Mouse (Mus musculus): ENCODE measurements around the gene Loxl4.

The Loxl4 gene

DNA sequence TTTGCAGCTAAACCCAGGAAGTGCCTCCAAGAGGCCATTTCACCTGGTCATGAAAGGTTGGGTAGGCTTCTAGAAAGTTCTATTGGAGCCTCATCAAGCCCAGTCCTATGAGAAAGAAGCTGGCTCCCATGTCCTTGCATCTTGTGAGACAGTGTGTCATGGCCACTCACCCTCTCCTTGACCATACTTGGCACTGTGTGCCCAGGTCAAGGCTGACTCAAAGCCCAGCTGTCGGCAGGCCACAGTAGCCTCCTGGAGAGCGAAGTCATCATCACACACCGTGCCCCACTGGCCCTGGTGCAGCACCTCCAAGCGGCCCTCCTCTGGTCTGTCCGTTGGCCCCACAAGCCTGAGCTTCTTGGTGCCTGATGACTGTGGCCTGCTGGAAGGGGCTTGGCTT, 4.5 kb downstream of the Loxl4 start:
- DNase-seq: no peak

DNA sequence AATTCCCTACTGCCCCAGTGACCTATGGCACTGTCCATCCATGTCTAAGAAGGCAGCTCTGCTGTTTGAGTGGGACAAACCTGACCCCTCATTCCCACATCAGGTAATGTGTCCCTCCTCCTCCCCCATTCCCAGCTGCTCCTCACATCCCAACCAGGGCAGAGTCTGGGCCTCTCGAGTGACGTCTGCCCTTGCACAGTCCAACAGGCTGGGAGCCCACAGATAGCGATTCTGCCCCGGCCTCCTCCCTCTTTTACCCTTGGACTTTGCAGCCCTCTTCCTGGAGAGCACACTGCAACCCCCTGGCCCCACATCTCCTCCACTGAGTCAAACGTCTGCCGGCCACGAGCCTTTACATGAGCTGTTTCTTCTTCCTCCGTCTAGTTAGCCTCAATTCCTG, 10.0 kb downstream of the Loxl4 start:
- DNase-seq: no peak

DNA sequence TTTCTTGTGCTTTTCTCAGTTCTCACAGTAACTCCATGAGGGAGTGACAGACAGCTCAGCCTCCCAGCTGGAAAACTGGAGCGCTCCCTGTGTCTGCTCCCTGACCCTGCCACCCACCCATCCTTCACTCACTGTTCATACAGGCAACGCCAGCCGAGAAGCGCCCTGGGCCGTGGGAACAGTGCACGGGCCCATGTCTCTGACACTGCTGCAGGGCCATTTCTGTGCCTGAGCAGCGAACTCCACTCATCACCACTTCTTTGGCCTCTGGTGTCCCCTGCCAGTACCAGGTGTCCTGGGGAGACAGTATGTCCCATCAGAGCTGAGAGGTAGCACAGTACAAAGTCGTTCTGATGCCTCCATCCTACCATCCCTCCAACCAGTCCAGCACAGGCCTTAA, 10.6 kb downstream of the Loxl4 start:
- DNase-seq: no peak

DNA sequence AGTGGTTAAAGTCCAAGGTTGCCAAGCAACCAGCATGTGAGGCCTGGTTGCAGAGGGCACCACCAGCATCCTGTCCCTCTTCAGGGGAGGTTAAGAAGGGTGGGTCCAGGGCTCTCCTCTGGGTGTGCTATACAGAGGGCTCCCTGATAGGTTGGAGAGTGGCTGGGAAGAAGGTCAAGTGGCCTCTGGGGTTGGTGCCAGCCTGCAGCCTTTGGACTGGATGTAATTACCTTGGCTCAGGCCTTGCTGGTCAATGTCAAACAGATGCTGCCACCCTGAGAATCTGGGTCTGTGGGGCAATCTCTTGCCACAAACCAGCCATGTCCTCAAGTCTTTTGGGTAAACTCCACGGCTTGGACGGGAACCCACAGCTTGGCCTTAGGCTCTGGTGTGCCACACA, 11.2 kb downstream of the Loxl4 start:
- peak; percentile 33 for DNase-seq

DNA sequence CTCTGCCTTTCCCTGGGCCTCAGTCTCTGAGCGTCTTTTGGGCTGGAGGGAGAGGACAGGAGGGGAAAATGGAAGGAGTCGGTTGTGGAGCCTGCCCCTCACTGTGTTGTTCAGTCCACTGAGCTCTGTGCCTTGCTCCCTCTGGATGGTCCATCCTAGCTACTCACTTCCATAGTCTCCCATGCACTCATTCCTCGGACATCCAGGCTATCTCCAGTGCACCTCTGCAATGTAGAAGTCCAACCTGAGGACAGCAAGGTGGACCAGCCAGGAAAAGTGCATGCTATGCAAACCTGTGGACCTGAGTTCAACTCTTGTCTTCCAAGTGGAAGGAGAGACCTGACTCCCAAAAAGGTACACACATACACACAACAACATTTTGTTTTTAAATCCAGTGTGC, 12.0 kb downstream of the Loxl4 start:
- no peak for DNase-seq

DNA sequence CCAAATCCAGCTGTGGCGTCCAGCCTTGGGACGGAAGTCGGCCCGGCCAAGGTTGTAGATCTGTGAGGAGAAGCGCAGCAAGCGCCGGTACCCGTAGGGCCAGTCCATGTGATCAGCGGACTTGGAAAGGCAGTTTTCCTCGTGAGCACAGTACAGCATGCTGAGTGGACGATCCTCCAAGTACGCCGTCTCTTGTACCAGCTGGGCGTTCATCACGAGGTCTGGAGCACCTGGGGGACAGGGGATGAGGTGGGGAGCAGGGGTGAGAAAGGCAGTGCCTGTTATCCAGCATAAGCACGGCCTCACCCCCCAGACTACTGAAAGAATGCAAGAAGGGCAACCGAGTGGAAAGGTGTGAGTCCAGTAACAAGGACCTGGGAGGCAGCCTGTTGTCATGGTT, 12.7 kb downstream of the Loxl4 start:
- no peak for DNase-seq

DNA sequence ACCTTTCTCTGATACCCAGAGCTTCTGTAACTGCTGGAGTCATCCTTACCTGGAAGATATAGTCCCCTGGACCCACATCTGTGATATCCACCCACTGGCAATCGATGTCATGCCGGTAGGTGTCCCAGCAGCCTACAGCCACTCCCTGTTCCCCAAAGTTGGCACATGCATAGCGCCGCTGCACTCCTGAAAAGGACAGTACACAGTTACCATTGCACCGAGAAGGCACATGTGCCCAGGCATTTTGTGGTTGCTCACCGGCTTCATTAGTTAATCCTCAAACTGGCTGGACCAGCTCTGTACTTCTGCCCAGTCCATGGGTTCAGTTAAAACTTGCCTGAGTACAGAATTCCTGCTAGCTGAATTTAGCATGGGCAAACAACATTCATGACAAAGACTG, 14.7 kb downstream of the Loxl4 start:
- no peak for DNase-seq

DNA sequence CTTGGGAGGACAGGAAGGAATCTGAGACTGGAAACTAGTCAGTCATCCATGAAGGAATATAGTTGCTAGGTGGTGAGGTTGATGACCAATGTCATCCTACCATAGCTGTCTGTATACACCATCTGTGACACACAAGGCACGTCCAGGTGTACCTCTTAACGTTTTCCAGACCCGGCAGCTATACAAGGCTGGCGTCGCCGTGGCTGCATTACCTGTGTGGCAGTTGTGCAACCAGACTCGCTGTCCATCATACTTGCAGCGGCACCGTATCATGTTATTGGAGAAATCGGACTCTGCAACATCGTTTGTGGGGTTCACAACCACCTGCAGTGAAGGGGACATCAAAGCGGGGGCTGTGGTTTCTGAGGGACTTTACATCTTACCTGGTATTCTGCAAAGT, 15.3 kb downstream of the Loxl4 start:
- no peak for DNase-seq

DNA sequence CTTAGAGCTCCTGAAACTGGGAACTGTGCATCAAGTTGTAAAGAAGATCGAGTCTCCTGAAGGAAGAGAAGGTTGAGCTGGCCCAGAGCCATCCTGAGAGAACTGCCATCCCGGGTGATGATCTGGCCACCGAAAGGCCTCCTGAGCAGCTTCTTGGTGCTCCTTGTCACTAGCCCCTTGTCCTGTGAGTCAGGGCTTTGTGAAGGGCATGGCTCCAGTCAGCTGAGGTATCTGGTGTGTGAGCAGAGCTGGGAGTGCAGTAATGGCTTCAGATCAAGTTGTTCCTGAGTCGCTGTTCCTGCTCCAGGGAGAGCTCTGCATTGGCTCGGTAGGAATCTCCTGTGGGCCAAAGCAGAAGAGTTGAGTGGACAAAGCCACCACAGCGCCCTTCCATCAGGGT, 17.5 kb downstream of the Loxl4 start:
- DNase-seq: no peak

DNA sequence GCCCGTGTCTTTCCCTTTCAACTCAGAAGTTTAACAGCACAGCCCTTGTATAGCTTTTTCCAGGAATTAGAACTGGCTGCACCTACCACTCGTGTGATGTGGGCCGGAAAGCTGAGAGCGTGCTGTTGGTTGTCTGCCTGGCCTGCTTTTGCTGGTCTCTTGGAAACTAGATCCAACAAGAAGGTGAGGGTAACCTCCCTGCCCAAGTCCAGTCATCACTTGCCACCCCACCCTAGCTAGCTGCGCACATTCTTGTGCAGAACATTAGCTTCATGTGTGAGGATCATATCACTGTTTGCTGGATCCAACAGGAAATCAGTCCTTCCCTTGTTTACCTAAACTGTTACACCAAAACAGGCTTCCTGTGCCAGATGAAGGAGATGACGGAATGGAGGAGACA, 19.2 kb downstream of the Loxl4 start:
- DNase-seq: no peak

DNA sequence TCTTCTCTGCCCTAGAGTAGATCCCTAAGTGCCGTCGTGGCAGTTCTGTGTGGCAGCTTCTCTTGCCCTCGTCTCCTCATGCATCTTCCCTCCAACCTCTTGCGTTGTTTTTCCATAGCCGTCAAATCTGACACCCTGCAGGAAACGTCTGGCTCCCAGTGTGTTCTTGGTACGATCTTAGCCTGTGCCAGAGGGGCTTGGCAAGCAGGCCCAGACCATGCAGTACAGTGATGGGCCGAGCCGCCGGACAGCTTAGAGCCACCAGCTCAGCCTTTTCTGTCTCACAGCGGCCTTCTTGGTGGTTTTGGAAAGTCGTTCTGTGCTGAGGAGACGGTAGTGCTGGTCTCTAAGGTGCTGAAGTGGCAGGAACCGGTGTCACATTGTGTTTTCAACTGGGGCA, 21.1 kb downstream of the Loxl4 start:
- DNase-seq: no peak

DNA sequence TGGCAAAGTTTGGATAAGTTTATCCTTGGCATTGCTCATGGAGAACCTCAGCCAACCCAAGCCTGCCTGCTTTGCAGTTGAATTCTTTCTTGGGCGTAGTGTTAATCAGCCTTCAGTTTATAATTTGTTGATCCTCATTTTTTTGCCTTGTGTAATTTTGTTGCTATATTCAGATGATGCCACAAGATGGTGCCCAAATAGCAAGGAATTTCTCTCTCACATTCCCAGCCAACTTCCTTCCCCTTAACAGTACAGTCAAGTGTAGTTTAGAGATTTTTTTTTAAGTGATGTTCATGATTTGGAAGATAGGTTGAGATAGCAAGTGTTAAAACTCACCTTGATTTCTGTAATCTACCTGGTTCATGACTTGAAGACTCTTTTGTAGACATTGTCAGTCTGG, 23.4 kb downstream of the Loxl4 start:
- DNase-seq: no peak

DNA sequence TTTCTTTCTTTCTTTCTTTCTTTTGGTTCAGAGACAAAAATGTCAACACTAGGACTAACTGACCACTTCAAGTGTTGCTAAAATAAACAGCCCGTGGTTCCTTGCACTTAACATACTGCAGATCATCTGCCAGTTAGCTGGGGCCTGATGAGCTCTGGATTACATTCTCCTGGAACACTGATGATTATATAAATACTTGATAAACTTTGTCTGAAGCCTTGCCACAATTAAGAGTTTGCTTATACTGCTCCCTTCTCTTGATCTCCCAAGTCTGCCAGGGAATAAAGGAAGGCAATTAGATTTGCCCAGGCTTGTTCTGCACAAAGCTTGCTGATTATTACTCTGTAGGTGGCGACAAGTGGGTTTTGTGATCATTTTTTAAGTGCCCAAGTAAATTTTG, 24.9 kb downstream of the Loxl4 start:
- no peak for DNase-seq

DNA sequence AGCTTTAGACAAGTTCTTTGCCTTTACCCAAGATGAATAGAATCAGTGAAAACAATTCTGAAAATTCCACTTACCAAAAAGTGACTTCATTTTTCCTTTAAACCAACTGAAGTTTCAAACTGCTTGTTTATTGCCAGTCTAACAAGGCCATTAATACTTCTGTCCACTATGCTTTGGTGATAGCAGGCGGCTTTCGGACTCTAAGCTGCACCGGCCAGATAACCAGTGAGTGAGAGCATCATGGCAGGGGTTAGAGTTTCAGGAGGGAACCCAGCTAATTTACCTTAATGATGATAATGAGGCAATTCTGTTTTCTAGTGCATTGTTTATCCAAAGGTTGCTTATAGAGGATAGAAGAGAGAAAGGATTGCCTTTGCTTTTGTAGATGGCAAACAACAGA, 28.4 kb downstream of the Loxl4 start:
- no peak for DNase-seq

DNA sequence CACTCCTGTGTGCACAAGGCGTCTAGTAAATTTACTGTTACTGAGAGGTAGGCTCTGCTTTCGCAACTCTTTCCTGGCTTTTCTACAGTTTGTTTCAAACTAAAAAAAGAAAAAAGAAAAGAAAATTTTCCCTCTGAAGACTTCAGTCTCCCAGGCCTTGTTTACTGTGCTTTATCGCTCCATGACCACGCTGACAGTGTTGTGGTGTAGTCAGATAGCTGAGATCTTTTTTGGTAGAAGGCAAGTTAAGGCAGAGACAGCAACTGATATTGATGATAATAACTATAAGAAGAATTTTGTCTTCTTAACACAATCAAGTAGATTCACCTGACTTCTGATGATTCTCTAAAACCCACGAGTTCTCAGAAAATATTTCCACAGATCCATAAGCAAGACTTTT, 28.9 kb downstream of the Loxl4 start:
- DNase-seq: no peak

DNA sequence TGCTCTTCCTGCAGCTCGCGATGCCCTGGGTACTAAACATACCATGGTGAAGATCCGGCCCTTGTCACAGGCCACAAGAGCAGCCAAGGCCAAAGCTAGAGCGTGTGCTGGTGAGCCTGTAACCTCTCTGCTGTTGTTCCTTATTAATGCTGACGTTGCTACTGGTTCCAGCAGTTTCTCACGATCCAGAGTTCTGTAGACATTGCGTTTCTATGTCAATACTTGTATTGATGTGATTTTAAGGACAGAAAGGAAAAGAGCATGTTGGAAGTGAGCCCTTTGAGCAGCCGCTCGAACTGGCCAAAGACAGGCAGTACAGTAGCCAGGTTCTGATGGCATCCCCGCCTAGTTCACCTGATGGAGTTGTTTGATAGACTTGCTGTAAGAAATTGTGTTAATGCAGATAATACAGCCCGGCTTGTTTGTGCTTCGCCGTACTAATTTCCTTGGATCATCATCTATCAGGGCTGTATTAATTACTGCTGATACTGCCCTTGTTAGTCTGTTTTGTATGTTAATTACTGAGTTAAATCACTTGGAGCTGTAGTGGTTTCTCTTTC, 29.7 kb downstream of the Loxl4 start:
- DNase-seq: no peak

DNA sequence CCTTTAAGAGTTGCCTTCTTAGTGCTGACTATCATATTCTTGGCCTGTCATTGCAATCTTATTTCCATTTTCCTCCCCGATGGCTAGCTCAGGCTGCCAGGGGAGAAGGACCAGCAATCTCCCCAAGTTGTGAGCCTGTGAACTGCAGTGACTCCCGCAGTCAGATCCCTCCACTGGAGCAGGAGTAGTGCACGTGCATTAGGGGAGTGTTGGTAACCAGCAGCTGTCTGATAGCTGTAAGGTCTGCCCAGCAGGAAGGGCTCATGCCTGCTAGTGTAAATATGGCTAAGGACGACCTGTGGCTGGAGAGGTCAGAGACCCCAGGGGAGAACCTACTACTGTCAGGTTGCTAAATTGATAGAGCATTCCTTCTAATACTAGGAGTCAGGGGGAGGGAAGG, 31.9 kb downstream of the Loxl4 start:
- DNase-seq: no peak

DNA sequence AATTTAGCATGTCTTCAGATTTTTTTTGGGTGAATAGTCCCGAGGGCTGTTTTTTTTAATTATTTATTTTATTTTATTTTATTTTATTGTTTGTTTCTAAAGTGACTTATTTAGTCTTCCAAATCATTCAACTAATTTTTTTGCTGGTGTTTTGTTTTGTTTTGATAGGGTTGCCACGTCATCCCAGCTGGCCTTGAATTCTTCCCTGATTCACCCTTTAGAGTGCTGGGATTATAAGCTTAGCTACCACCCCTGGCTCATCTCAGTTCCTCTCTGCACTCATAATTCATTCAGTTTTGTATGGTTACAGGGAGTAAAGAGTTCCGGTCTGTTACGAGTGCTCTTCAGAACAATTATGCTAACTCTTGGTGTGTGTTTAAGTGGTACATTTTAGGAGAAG, 34.0 kb downstream of the Loxl4 start:
- DNase-seq: no peak

DNA sequence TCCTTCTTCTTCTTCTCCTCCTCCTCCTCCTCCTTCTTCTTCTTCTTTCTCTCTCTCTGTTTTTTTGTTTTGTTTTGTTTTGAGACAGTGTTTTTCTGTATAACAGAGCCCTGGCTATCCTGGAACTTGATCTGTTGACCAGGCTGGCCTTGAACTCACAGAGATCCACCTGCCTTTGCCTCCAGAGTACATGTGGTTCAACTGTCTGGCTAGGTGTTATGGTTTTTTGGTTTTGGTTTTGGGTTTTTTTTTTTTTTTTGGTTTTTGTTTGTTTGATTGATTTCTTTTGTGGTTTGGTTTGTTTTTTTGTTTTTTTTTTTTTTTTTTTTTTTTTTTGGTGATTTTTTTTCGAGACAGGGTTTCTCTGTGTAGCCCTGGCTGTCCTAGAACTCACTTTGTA, 35.8 kb downstream of the Loxl4 start:
- no peak for DNase-seq

DNA sequence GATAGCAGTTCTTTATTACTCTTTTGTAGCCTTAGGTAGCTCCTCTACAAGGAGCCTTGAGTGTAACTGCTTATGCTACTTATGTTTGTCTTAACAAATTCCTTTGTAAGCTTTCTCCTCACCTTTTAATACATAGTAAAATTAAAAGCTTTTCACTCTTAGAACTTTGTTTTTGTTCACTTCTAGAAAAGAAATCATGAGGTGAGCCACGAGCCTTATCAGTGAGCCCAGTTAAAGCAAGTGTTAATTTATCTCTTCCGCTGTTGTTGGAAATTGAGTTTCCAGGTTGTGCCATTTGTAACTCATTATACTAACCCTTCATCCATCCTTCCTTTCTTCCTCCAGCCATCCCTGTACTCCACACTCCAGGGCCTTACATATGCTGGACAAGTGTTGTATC, 37.3 kb downstream of the Loxl4 start:
- DNase-seq: no peak

DNA sequence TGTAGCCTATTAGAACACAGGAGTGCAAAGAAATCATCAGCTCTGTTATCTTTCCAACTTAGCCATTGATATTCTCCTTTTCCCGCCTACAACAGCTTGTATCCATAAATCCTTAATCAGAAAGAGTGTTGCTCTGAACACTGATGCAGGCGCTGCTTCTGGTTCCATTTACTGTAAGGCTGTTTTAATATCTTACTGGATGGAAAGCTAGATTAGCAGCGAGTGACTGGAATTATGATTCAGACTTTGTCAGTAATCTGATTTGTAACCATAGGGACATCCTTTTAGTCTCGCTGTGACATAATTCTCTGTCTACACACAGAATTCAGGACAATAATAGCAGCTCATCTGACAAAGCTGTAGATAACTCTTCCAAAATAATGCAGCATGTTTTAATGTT, 41.3 kb downstream of the Loxl4 start:
- DNase-seq: peak; percentile 82

DNA sequence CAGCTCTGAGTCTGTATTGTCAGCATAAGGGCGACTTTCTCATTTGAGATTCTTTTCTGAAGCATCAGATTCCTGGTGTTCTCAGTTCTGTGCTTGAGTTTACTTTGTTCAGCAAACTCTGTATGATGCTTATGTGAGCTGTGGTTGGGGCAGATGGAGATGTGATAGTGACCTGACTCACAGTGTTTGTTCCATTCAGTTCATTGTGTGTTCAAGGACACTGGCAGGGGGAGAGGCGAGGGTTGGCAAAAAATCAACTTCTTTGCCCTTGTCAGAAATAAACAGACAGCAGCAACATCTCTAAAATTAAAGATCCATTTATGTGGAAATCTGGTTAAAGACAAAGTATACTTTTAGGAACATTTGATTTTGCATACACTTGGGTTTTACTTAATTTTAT, 43.5 kb downstream of the Loxl4 start:
- DNase-seq: no peak

DNA sequence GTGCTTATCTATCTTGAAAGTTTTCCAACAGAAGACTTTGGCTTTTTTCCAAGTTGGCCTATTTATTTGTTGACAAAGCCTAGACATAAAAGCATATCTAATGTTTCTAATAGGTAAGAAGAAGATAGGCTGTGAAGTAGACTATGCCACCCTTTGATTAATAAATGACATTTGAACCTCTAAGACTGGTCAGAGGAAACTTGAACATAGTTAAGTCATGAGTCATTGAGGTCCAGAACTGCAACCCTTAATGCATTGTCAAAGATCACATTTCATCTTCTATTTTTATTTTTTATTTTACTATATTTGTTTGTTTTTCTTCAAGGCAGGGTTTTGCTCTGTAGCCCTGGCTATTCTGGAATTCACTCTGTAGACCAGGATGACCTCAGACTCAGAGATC, 45.6 kb downstream of the Loxl4 start:
- no peak for DNase-seq

DNA sequence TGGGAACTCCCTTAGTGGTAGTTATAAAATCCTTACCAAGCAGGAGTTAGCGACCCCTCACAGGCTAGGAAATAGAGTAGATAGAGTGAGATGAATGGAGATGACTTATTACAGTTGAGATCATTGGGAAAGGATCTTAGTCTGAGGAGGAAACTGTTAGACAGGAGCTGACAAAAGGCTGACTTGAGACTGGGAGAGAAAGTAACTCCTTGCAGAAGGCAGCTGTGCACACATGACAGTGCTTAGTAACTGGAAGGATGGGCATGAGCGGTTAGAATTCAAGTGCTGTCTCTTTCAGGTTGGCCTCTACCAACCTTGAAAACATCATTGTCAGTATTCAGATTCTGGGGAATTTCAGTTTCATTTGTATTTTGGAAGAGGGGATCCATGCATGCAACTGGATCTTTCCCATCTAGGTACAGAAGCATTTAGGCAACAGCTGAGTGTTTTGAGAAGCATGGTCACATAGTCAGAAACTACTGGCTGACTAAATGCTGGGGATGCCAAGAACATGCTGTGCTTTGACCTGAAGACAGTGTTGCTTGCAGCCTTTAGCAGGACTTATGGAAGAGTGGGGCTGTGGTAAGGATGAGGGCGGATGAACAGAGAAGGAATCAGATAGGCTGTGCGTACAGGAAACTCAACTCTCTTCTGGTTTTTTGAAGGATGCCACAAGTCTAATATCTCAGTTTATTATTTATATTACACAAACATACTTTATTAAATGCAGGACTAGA, 46.2 kb downstream of the Loxl4 start:
- no peak for DNase-seq

DNA sequence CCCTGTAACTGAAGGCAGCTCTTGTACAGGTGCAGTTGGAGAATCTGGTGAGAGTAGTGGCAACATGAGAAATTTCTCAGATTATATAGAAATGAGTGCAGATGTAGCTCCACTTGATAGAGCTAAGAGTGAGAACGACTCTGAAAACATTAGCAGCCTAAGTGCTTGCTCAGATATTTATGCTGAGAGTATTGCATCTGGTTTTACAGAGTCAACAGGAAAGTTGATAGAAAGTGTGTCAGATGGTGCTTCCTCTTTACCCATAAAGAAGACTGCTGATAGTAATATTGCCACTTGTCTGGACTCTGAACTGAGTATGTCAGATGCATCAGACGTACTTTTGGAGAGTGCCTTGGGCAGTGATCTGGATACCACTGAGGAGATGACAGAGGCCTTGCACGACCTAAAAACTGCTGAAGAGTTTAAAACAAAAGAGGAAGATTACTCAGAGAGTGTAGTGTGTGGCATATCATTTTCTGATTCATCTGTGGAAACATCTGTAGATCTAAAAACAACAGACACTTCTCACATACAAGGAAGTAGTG, 48.8 kb downstream of the Loxl4 start:
- no peak for DNase-seq

Measured in retina, postnatal 1 day (tissue).